Mouse (Mus musculus) gastrocnemius, postnatal 4 days (tissue): ENCODE data around the gene Tfb2m. TPM values are rescaled to one million over a fixed set of nuclear protein-coding genes. Genes with fewer than 3 reads are reported as not detected.

Source experiments
- DNase-seq, 2 experiments: peaks; one replicate each; pipeline ENCODE4 v3.0.0; 2021 to 2022; ENCODE audit warnings: low spot score in 2 of 2, mixed read lengths in 2 of 2
- total RNA-seq, 2 experiments: library from RNA; stranded (reverse); gene quantifications; 2 replicates each; pipeline ENCODE4 v1.2.3; 2021

Tfb2m gene
- total RNA-seq, 2 experiments from 2014 or later, result 16.1 to 19.5 TPM

DNA sequence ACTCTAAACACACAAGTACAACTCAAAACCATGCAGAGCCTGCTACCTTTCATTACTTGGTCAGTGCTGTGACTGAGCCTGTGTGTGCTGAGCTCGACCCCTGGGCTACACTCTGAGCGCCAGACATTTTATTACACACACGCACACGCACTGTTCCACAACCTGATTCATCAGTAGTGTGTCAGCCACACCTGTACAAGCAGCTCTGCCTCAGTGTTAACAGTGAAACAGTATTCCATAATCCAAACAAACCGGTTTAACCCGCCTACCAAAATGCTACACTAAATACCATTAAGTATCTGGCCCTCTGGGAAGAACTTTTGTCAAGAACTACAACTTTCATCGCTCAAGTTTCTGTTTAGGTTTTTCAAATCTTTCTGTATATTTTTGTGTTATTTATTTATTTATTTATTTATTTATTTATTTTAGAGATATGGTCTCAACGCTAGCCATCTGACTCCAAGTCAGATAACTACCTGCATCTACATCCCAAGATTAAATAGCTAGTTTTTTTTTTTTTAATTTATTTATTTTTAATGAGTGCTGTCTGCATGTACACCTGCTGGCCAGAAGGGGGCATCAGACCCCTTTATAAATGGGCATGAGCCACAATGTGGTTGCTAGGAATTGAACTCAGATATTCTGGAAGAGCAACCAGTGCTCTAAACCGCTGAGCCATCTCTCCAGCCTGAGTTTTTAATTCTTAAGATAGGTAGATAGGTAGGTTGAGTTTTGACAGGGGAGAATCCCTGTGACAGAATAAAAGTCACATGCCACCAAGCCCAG, 39.3 kb downstream of the Tfb2m start:
- no peak for DNase-seq

DNA sequence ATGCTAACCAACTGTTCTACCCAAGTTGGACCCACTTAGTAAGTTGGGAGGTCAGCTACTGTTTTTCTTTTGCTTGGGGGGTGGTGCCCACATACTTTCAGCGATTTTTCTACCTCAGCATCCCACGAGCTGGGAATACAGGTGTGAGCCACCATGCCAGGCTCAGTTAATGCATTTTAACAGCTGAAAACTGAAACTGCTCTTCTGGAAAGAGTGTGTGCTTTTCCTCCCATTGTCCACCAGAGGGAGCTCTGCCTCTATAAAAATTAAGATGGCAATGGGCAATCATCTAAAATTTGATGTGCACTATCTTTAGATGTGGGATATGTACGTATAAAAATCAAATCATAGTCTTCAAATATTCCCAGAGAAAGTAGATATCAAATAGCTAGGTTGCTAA, 43.5 kb downstream of the Tfb2m start:
- DNase-seq, result no peak

DNA sequence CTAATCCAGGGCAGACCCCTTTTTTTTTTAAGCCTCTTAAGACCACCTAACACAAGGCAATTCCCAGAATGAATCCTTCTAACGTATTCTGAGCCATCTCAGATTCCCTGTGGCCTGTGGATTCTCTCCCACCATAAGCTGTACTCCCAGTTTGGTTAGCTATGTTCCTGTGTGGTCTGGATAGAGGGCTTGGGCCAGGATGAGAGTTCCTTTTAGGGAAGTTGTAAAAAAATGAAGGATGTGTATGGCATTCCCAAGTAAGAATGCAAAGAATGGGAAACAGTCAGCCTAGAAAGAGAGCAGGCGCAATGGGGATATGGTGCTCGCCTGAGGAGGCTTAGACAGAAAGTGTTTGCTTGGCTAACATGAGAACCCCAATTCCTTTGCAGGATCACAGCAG, 46.8 kb downstream of the Tfb2m start:
- no peak for DNase-seq

DNA sequence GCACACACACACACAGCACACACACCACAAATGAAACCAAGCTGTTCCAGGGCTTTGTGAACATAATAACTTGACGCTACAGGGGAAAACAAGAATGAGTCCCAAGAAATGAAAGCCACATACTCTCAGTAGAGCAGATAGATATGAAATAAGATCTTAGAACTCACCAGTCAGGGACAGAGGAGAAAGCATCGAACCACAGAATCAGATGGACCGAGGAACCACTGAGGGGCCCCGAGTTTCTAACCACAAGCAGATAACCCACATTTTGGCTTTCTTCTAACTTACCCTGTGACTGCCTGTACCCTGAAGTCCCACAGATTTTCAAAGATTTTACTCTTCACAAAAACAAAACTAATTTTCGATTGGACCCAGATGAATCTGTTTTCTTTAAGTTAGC, 53.2 kb downstream of the Tfb2m start:
- no peak for DNase-seq

DNA sequence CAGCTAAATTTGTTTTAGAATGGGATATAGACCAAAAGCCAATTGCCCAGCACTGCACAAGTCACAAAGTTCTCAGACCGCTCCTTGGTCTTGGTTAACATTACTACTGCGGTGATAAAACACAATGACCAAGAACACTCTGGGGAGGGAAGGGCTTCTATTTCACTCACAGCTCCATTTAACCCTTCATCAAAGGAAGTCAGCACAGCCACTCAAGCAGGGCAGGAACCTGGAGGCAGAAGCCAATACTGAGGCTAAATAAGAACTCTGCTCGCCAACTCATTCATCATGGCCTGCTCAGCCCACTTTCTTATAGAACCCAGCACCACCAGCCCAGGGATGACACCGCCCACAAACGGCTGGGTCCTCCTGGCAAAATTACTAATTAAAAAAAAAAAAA, 57.5 kb downstream of the Tfb2m start:
- no peak for DNase-seq

DNA sequence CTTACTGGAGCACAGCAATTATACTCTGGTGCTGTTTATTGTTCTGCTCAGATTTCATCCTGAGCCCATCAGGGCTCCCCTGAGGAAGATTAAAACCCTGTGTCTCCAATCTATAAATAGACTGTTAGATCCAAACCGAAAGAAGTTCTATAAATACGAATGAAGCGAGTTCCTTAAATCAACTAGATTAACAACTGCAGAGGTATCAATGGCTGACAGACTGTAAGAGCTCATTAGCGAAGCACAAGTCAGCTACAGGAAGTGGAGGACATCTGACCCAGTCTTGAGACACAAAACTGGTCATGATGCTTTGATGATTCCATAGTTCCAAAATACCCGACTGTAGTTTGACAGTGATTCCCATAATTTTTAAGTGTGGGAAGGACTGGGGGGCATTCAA, 58.1 kb downstream of the Tfb2m start:
- no peak for DNase-seq

DNA sequence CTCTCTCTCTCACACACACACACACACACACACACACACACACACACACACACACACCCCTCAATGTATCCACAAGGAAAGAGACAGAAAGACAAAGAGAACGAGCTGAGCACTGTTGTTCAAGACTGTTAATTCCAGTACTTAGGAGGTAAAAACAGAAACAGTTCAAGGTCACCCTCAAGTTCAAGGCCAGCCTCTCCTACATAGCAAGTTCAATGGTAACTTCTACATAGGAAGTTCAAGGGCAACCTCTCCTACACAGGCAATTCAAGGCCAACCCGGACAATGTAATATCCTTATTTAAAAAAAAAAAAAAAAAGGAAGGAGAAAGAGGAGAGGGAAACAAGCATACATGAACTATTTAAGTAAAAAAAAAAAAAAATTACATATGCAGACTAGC, 58.8 kb downstream of the Tfb2m start:
- no peak for DNase-seq

DNA sequence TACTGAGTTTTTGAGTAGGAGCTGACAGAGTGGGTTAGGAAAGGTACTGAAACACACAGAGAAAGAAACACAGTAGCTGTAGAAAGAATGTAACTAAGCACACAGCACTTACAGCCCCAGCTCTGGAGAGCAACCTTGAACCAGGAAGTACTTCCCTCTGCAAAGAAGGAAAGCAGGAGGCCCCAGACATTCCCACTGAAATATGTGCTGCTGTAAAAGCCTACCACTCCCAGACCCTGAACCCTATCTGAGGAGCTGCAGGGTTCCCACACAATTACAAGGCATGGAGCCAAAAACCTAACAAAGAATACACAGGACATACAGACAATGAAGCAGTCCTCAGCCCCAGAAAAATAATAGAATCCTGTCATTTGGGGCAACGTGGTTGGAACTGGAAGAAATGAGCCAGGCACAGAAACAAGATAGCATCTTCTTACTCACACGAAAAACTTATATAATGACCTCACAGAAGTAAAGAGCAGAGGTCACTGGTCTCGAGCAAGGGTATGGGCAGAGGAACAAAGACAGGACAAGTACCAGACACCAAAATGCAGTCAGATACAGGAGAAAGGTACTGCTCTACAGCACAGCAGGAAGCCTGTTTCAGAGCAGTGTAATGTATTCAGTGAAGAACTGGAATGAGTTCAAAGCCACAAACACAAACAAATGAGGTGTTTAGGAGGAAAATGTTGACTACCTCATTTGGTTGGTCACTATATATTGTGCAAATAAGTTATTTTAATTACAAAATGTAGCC, 60.1 kb downstream of the Tfb2m start:
- no peak for DNase-seq

DNA sequence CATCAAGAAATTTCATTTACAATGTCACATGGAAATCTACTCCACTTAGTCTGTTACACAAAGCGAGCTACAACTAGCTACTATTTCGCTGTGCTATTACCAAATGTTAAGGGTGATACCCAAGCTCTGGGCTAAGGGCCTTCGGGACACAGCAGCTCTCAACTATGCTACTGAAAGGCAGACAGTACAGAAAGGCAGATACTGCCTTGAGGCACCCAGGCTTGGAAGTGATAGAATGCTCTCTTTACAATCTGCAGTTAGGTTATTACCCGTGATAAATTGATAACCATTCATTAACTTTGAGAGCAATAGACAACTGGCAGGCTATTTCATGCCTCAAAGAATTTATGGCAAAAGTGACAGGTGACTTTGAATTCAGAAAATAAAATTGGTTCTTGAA, 65.2 kb downstream of the Tfb2m start:
- no peak for DNase-seq

Other genes starting within 250 kb of the Tfb2m start
- gene Smyd3, start 28.2 kb downstream of the Tfb2m start, total RNA-seq, result 1 to 10 TPM; 7.8 TPM
- 10 to 100 TPM; 33.5 to 36.4 TPM for gene Cnst, start 103 bp upstream of the Tfb2m start, total RNA-seq
- 10 to 100 TPM; 72.9 to 79.8 TPM for gene Sccpdh, start 121.9 kb upstream of the Tfb2m start, total RNA-seq
- under 1 TPM; 0.29 to 0.57 TPM for gene Kif28, start 199.0 kb upstream of the Tfb2m start, total RNA-seq